Mouse (Mus musculus) cerebellum, adult (tissue): Measurements from ENCODE around the gene a.

Experiments used
- ATAC-seq: cut with Nextera tagmentation; 2 replicates; pipeline ENCODE4 v1.9.2; 2017; ENCODE audit warnings: mild to moderate bottlenecking, moderate library complexity, mixed read lengths; ENCODE audit not compliant: insufficient number of reproducible peaks, low FRiP score, low TSS enrichment

The a gene

DNA sequence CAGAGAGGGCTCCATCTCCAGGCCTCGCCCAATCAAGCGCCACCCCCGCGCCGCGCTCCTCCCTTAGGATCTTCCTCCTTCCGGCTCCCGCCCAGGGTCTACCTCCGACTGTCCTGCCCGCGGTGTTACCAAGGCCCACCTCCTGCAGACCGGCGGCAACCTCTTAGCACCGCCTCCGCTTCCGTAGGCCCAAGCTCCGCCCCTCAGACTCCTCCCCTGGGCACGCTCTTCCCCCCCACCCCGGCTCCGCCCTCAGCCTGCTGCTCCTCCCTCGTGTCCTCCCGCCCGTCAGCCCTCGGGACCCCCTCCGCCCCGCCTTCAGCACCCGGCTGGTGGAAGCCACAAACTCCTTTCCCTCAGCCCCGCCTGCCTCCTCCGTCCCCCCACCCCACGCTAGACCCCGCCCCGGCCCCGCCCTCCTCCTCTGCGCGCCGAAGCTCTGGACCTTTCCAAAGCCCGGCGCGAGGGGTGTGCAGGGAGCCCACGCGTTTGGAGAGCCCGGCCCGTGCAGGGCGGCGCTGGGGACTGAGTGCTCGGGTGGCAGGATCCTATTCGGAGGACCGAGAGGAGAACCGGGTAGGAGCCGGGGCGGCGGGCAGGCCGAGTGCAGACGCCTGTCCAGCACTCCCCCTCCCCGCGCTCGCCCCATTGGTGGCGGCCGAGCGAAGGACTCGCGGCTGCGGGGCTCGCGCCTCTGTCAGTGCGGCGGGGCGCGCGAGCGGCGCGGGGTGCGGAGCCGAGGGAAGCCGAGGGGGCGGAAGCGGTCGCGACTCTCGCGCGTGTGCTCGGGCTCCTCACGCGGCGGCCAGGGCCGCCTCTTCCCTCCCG, at the start of gene a, which contains the start of gene Raly:
Gene a (plus strand): TSS at position 747 of the 828 bp plus-strand sequence.
Gene Raly (plus strand): TSS at position 441 of the 828 bp plus-strand sequence.
- peak; percentile 90 for ATAC-seq

DNA sequence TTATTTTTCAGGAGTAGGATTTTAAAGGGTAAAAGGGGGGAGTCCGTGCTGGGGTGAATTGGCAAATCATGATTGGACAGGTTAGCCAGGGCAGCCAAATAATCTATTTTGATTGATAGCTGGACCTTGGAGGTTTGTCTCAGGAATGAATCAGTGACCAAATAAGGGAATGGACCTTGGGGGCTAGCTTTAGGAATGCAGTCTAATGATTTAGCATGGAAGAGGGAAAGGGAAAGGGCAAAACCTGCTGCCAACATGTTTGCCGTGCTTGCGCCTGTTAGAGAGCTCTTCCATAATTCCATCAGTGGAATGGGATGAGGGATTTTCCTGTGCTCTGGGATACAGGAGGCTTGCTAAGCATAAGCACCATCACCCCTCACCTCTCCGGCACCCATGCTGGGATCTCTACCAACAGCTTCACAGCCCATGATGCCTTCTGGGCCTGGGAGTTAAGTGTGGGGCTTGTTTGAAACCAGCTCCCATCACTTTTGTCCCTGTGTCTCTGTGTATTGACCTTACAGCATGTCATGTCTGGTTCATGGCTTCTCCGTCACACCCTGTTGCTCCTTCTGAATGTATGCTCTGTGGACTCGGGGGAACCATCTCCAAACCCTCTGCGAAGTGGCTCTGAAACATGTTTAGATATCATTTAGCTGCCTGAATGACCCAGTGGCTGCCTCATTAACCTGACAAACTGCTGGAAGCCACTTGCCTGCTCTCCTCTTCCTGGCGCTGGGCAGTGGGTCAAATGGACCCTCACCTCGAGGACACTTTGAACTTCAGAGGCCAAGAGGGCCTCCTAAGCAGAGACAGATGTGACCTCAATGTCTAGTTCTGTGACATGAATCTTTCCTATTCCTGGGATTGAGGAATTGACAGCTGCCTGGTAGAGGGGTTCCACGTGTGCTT, 48.0 kb upstream of the a start:
- ATAC-seq: no peak

GRCm38 (mm10) chr2:154743915-154744314, 47.3 kb upstream of the a start:
- no peak for ATAC-seq

GRCm38 (mm10) chr2:154748383-154748782, 42.8 kb upstream of the a start:
- ATAC-seq: no peak

- ATAC-seq: no peak
These were observed 41.9 kb upstream of the a start for GRCm38 (mm10) chr2:154749046-154750036.

DNA sequence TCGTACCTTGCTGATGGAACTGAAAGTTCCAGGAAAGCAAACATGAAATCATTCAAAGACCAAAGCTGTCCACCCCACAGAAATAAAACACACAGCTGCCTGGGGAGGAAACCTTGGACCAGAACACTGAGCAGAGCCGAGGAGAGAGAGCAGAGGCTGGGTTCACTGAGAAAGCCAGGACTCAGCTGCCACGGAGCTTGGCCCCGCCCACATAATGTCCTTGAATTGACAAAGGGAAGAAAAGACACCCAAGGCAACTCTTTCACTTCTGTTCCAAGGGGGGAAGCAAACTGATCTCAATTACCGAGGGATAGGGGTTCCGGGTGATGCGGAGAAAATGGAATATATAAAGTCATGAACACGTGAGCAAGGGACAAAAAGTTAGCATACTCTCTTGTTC, 39.3 kb upstream of the a start:
- ATAC-seq: no peak

DNA sequence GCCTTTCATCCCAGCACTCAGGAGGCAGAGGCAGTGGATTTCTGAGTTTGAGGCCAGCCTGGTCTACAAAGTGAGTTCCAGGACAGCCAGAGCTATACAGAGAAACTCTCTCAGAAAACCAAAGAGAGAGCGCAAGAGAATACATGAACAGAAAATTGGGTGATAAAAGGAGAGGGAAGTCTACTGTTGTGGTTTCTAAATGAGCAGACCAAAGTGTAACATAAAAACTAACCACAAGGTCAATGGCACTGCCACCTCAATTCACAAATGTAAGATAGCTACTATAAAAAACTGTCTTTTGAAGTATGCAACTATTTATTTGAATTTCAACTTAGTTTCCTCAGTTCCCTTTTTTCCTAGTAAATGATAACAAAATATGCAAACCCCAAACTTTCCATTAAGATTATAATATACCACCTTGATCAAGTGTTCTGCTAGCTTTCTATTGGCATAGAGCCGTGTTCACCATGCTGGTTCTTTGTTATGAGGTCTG, 37.1 kb upstream of the a start:
- no peak for ATAC-seq

DNA sequence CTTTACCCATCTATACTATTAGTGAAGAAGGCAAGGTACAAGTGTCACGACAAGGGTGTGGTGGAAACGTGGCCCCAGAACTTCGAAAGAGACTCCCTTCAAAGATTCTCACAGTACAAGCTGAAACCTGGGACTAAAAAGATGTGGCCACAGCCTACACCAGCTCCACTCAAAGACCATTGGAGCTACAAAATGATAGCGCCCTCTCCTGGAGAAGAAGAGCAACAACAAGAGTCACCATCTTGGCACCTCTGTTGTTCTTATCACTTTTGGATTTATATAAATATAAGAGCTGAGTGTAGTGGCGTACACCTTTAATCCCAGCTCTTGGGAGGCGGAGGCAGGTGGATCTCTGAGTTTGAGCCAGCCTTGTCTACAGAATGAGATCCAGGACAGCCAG, 35.4 kb upstream of the a start:
- no peak for ATAC-seq

GRCm38 (mm10) chr2:154757691-154758090, 33.5 kb upstream of the a start:
- ATAC-seq: no peak

GRCm38 (mm10) chr2:154758454-154758853, 32.7 kb upstream of the a start:
- no peak for ATAC-seq

DNA sequence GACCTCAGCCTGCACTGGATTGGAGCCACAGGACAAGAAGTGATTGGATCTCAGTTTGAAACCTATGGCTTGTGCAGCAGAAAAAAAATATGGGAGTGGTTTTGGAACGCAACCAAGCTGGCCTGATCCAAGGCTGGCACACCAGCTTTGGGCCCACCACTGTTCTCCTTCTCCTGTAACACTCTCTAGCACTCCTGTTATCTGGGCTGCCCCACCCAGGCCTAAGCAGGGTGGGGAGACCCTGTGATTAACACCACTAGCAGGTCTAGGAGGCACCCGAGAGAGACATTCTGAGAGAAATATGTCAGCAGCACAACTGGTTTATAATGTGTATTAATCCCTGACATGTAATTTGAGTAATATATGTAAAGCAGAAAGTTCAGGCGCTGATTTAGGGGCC, 28.0 kb upstream of the a start:
- ATAC-seq: no peak

DNA sequence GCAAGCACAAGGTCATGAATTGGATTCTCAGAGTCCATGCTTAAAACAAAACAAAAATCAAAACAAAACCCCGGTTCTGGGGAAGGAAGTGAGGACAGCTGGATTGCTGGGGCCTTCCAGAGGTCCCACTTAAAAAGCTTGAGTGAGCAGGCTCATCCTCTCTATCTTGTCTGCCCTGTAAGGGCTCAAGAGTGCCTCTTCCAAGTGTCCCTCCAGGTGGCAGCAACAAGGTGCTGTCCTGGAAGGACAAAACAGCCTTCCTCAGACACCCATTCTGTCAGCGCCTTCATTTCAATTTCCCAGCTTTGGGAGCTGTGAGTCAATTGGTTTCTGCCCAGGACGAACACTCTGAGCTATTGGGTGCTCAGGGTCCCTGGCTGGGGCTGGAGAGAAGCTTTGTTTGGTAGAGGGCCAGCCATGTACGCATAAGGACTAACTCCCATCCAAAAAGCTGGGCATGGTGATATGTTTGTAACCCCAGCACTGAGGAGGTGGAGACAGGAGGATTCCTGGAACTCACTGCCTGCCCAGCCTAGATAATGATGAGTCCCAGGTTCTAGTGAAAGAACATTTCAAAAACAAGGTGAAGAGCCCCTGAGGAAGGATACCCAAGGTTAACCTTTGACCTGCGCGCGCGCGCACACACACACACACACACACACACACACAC, 26.2 kb upstream of the a start:
- no peak for ATAC-seq

DNA sequence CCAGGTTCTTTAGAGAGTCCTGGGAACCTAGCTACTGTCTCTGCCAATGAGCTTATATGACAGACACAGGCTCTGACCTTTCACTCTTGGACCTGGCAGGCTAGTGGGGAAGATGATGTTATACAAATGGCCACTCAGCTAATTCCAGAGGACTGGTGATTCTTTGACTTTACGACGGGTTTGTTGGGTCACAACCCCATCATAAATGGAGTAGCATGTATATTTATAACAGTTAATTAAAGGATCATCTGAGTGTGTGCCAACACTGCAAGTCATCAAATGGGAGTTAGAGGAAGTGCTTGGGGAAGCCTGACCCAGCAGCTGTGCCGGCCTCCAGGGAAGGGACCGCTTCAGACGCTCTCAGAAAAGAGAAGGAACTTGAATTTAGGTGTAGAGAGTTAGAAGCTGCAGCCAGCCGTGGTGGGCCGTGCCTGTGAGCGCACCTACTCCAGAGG, 25.6 kb upstream of the a start:
- ATAC-seq: no peak

DNA sequence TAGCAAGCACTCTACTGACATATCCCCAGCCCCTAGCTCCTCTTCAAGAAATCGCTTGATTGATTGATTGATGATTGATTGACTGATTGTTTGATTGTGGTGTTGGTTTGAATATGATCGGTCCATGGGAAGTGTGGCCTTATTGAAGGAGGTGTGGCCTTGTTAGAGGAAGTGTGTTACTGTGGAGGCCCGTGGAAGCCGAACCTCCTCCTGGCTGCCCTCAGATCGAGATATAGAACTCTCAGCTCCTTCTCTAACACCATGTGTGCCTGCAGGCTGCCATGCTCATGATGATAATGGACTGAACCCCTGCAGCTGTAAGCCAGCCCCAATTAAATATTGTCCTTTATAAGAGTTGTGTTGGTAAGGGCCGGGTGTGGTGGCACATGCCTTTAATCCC, 24.2 kb upstream of the a start:
- no peak for ATAC-seq

GRCm38 (mm10) chr2:154769930-154770329, 21.3 kb upstream of the a start, which contains the start of gene Gm14214:
Gm14214 (minus strand) TSS chr2:154770030.
- ATAC-seq: no peak

GRCm38 (mm10) chr2:154771604-154772003, 19.6 kb upstream of the a start:
- ATAC-seq: no peak

DNA sequence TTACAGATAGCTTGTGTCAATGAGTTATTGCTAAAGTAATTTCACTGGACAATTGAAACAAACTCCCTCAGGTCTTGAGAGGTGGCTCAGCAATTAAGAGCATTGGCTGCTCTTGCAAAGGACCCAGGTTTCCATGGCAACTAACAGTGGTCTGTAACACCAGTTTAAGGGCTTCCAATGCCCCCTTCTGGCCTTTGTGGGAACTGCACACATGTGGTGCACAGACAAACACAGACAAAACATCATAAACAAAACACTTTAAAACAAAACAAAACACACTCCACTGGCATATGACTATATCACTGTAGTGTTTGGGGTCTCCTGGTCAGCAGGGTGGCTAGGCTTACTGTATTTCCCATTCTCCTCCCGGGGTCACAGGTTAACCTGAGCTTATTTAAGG, 17.2 kb upstream of the a start:
- ATAC-seq: no peak

- ATAC-seq: no peak
These were observed 14.7 kb upstream of the a start for GRCm38 (mm10) chr2:154776496-154776895.

DNA sequence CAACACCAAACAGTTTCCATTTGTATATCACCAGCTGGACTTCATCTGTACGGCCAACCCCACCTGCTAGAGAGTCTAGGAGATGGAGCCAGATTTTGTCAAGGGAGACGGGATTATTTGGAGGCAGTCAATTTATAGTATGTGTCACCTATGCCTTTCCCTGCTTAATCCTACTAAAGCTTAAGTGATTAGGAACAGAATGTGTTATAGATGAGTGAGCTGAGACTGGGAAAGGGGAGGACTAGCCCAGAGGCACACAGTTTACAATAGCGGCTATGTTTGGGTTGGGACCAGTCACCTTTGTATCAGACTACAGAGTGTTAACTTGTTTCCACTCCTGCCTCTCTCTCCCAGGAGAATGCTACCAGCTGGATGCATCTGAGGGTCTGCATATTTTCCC, 11.6 kb upstream of the a start:
- no peak for ATAC-seq
